Mouse (Mus musculus): ENCODE data around the gene Arhgap31. TPM values are rescaled to one million over a fixed set of nuclear protein-coding genes. Genes with fewer than 3 reads are reported as not detected.

Gene Arhgap31
- polyA plus RNA-seq, 1 experiment from 2014 or later, result 14.0 TPM

DNA sequence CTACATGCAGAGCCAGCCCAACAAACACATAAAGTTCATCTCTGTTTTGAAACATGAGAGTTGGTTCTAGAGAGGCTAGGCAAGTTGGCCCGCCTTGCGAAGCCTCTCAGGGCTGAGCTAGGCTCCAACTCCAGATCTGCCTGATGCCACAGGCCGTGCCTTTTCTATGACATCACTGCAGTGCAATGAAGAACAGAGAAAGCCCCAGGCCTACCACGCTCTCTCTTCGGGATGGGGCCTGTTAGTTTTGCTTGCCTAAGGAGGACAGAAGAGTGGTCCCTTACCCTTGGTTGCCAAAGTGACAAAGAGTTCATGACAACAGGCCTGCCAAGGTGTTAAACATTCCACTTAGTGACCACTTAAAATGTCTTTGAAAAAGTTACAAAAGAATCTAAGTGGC lies 64.9 kb downstream of the Arhgap31 start:
- WGBS, result 76% methylated on average over 5 of the region's 5 CpGs
- ATAC-seq (ENCODE audit: insufficient number of reproducible peaks, insufficient read depth, low FRiP score, low TSS enrichment, low read depth), result no peak
- no peak overlapping the region for H3K4me2 ChIP-seq
- no peak overlapping the region for H3K4me3 ChIP-seq
- no peak overlapping the region for H3K9ac ChIP-seq
- H3K27me3 ChIP-seq, result no peaks in the 10 kb centered on the region
- H3K9me3 ChIP-seq, result no peaks in the 10 kb centered on the region
- H3K4me1 ChIP-seq, result peaks cover 43% of the 10 kb centered on the region
- H3K27ac ChIP-seq, result no peak overlapping the region
- no peaks in the 10 kb centered on the region for H3K36me3 ChIP-seq

DNA sequence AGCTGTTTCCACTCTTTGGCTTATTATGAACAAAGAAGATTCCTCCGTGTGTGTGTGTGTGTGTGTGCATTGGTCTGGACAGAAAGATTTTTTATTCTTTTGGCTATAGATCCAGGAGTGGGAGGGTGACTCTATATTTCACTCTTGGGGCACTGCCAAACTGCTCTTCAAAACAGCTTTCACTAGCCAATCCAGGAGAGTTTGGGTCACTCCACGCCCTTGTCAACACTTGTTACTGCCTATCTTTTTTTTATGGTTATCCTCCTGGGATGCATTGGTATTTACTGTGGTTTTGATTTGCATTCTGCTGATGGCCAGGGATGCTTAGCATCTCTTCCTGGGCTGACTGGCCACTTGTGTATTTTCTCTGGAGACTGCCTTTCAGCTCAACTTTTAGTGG lies 68.6 kb downstream of the Arhgap31 start:
- Histone ChIP-seq H3K9ac (no peak overlapping the region), H3K27ac (no peak overlapping the region), H3K4me1 (peaks cover 17% of the 10 kb centered on the region), H3K4me3 (no peak overlapping the region), H3K36me3 (0 out of 2 replicates have a peak, but pooled peaks cover 4% of the 10 kb centered on the region), H3K9me3 (no peaks in the 10 kb centered on the region), H3K4me2 (no peak overlapping the region), H3K27me3 (no peaks in the 10 kb centered on the region)
- WGBS, result 63% methylated on average over 2 of the region's 2 CpGs
- no peak for ATAC-seq (ENCODE audit: insufficient number of reproducible peaks, insufficient read depth, low FRiP score, low TSS enrichment, low read depth)

DNA sequence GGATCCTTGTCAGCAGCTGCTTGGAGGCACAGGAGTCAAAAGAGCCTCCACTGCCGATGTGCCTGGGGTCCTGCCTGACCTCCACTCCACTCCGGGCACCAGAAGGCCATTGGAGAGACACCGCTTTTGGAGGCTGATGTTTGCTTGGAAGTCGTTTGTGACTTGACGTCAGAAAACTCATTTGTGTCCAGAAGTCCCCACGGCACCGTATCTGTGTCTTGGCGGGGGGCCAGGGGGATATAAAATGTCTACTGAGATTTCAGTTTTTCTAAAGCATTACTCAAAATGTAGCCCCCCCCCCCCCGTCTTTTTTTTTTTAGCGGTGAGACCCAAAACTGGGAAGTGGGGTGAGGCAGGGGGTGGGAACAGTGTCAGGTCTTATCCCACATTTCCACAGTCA lies 76.0 kb downstream of the Arhgap31 start:
- Histone ChIP-seq H3K36me3 (peaks cover 12% of the 10 kb centered on the region; the same call in 1 of the 2 replicates), H3K27ac (peak overlapping the region; percentile 57), H3K9ac (no peak overlapping the region), H3K4me1 (peaks cover 14% of the 10 kb centered on the region), H3K4me2 (peak overlapping the region; percentile 27; the same call in 1 of the 2 replicates), H3K27me3 (no peaks in the 10 kb centered on the region), H3K4me3 (no peak overlapping the region), H3K9me3 (no peaks in the 10 kb centered on the region)
- ATAC-seq (ENCODE audit: insufficient number of reproducible peaks, insufficient read depth, low FRiP score, low TSS enrichment, low read depth), result 0 out of 2 replicates have a peak, but pooled peaks have one; percentile 26
- WGBS, result 28% methylated on average over 10 of the region's 10 CpGs

DNA sequence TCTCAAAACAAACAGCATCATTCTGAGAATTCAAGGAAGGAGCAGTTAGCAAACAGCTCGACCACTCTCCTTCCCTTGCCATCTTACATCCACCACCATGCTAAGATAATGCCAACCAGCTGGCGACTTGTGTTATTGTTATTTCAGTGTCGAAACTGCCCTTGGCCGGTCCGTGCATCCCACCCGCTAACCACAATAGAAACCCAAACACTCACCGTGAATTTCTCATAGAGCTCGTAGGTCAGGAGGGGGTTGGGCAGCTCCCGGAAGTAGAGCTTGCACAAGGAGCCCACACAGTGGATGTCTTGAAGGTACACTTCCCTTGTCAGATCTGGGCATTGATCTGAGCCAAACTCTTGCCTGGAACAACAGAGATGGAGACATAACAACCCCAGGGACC lies 76.4 kb downstream of the Arhgap31 start:
- H3K36me3 ChIP-seq, result peaks cover 12% of the 10 kb centered on the region; the same call in 1 of the 2 replicates
- no peak overlapping the region for H3K9ac ChIP-seq
- WGBS, result 19% methylated on average over 9 of the region's 9 CpGs
- peak overlapping the region; percentile 27; the same call in 1 of the 2 replicates for H3K4me2 ChIP-seq
- H3K27ac ChIP-seq, result peak overlapping the region; percentile 57
- 0 out of 2 replicates have a peak, but pooled peaks have one; percentile 43 for ATAC-seq (ENCODE audit: insufficient number of reproducible peaks, insufficient read depth, low FRiP score, low TSS enrichment, low read depth)
- H3K4me1 ChIP-seq, result peaks cover 14% of the 10 kb centered on the region
- H3K27me3 ChIP-seq, result no peaks in the 10 kb centered on the region
- no peak overlapping the region for H3K4me3 ChIP-seq
- H3K9me3 ChIP-seq, result no peaks in the 10 kb centered on the region

DNA sequence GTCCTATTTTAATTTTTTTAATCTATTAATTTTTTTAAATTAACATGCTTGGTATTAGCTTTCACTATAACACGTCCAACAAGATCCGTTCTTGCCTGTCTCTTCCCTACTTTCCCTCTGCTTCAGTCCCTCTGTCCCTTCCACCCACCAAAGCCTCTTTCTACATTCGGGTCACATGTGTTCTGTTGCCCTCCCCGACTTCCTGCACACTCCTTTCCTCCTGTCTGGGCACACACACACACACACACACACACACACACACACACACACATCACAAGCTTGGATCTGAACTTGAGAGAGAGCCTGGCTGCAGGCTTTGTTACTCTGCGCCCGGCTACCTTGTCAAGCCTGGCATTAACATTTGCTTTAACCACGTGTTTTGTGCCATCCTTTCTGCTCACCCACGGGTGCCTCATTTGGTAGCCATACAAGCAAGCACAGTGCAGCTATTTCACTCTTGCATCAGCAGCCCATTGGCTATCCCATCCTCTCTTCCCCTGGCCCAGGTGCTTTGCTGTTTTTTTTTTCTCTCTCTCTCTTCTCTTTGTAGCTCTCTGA lies 77.2 kb downstream of the Arhgap31 start:
- Histone ChIP-seq H3K4me1 (peaks cover 14% of the 10 kb centered on the region), H3K27me3 (no peaks in the 10 kb centered on the region), H3K36me3 (peaks cover 12% of the 10 kb centered on the region; the same call in 1 of the 2 replicates), H3K9ac (no peak overlapping the region), H3K4me2 (no peak overlapping the region), H3K9me3 (no peaks in the 10 kb centered on the region), H3K27ac (no peak overlapping the region; the same call in 1 of the 2 replicates), H3K4me3 (no peak overlapping the region)
- no peak for ATAC-seq (ENCODE audit: insufficient number of reproducible peaks, insufficient read depth, low FRiP score, low TSS enrichment, low read depth)
- 41% methylated on average over 8 of the region's 8 CpGs for WGBS

DNA sequence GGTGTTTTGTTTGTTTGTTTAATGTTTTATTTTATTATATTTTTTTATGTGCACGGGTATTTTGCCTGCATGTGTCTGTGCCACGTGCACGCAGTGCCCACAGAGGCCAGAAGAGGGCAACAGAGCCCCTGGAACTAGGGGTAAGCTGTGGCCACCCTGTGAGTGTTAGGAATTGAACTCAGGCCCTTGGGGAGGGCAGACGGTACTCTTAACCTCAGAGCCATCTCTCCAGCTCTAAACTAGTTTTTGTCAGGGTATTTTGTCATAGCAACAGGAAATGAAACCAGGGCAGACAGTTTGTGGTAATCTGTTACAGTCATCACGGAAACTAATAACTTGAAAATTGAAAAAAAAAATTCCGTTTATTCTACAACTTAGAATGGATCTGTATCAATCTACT lies 80.9 kb downstream of the Arhgap31 start:
- no peak overlapping the region for H3K4me3 ChIP-seq
- no peaks in the 10 kb centered on the region for H3K9me3 ChIP-seq
- no peaks in the 10 kb centered on the region for H3K27me3 ChIP-seq
- H3K9ac ChIP-seq, result no peak overlapping the region
- H3K4me2 ChIP-seq, result no peak overlapping the region
- 61% methylated on average over 6 of the region's 6 CpGs for WGBS
- no peak for ATAC-seq (ENCODE audit: insufficient number of reproducible peaks, insufficient read depth, low FRiP score, low TSS enrichment, low read depth)
- peaks cover 13% of the 10 kb centered on the region for H3K4me1 ChIP-seq
- H3K27ac ChIP-seq, result no peak overlapping the region
- H3K36me3 ChIP-seq, result no peaks in the 10 kb centered on the region

DNA sequence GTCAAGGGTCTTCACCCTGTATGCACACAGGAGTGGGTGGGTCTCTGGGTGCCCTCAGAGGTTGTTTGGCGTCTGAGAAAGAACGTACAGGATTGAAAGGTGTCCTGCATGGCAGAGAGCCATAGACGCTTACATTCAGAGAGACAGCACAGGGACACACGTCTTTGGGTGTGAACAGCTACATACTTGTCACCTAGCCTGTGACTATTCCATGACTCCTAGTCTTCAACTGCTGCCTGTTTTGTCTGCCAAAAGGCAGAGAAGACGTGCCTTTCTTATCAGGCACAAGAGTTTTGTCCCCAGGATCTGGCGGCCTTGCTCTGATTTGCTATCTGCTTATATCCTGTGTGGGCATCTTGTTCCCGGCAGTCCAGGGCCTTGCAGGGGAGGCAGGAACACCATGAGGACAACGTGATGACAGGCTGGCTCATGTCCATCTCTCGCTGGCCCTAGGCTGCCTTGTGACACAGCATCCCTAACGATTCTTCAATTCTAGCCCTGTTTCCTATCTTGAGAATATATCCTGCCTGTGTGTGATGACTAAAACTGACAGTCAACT lies 87.2 kb downstream of the Arhgap31 start:
- Histone ChIP-seq H3K9me3 (no peaks in the 10 kb centered on the region), H3K4me2 (no peak overlapping the region), H3K4me1 (no peaks in the 10 kb centered on the region; the same call in 1 of the 2 replicates), H3K9ac (no peak overlapping the region), H3K27me3 (no peaks in the 10 kb centered on the region), H3K36me3 (peaks cover 13% of the 10 kb centered on the region), H3K27ac (no peak overlapping the region), H3K4me3 (no peak overlapping the region)
- ATAC-seq (ENCODE audit: insufficient number of reproducible peaks, insufficient read depth, low FRiP score, low TSS enrichment, low read depth), result no peak
- 80% methylated on average over 10 of the region's 10 CpGs for WGBS

DNA sequence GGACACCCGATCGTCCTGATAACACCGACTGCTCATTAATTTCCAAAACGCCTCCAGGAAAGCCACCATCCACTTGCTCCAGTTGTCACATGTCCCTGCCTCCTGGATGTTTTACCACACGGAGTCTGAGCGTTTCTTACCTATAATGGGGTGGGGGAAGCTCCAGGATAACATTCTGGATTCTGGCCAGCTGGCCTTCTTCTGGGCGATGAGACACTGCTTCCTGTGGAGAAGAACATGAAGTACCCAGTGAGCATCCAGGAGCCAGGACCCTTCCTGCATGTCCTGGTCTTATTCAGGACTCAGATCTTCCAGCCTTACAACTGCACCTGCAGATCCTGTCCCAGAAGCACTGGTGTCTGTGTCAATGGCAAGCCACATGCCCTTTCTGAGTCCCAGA lies 87.7 kb downstream of the Arhgap31 start:
- 88% methylated on average over 7 of the region's 7 CpGs for WGBS
- Histone ChIP-seq H3K9me3 (no peaks in the 10 kb centered on the region), H3K9ac (no peak overlapping the region), H3K27ac (no peak overlapping the region), H3K4me3 (no peak overlapping the region), H3K27me3 (no peaks in the 10 kb centered on the region), H3K4me1 (no peaks in the 10 kb centered on the region; the same call in 1 of the 2 replicates), H3K36me3 (peaks cover 18% of the 10 kb centered on the region), H3K4me2 (no peak overlapping the region)
- ATAC-seq (ENCODE audit: insufficient number of reproducible peaks, insufficient read depth, low FRiP score, low TSS enrichment, low read depth), result no peak

DNA sequence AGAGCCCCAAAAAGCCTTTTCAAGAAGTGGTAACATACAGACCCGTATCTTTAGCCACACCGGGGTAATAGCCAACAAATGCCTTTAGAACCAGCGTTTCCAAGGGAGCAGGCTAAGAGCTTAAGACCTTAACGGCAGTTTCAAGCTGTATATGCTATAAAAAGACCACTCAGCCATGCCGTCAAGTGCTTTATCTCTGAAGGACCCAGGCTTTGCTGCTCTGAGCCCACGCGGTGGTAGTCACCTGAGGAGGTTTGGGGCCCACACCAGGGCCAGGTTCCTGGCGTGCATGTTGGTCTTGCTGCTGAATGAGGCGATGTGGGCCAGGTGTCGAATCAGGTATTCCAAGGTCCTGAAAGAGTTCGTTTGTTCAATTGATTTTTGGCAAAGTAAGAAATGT lies 88.8 kb downstream of the Arhgap31 start:
- Histone ChIP-seq H3K27ac (no peak overlapping the region), H3K9me3 (no peaks in the 10 kb centered on the region), H3K27me3 (no peaks in the 10 kb centered on the region), H3K4me1 (no peaks in the 10 kb centered on the region; the same call in 1 of the 2 replicates), H3K4me2 (no peak overlapping the region), H3K9ac (no peak overlapping the region), H3K36me3 (peaks cover 23% of the 10 kb centered on the region), H3K4me3 (no peak overlapping the region)
- ATAC-seq (ENCODE audit: insufficient number of reproducible peaks, insufficient read depth, low FRiP score, low TSS enrichment, low read depth), result no peak
- WGBS, result 88% methylated on average over 11 of the region's 11 CpGs

DNA sequence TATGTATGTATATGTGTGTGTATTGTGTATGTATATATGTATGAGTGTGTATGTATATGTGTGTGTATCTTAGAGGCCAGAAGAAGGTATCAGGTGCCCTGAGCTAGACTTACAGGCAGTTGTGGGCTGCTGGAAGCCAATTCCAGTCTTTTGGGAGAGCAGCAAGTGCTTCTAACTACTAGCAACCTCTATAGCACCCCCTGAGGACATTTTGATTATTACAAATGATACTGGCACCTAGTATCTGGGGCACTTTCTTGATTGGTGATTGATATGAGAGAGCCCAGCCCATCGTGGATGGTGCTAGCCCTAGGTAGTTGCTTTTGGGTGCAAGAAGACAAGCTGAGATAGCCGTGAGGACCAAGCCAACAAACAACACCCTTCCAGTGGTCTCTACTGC lies 90.8 kb downstream of the Arhgap31 start:
- 65% methylated on average over 2 of the region's 2 CpGs for WGBS
- Histone ChIP-seq H3K4me1 (no peaks in the 10 kb centered on the region), H3K4me3 (no peak overlapping the region), H3K27ac (no peak overlapping the region), H3K9ac (no peak overlapping the region), H3K4me2 (no peak overlapping the region), H3K9me3 (no peaks in the 10 kb centered on the region), H3K36me3 (peaks cover 33% of the 10 kb centered on the region), H3K27me3 (no peaks in the 10 kb centered on the region)
- no peak for ATAC-seq (ENCODE audit: insufficient number of reproducible peaks, insufficient read depth, low FRiP score, low TSS enrichment, low read depth)

DNA sequence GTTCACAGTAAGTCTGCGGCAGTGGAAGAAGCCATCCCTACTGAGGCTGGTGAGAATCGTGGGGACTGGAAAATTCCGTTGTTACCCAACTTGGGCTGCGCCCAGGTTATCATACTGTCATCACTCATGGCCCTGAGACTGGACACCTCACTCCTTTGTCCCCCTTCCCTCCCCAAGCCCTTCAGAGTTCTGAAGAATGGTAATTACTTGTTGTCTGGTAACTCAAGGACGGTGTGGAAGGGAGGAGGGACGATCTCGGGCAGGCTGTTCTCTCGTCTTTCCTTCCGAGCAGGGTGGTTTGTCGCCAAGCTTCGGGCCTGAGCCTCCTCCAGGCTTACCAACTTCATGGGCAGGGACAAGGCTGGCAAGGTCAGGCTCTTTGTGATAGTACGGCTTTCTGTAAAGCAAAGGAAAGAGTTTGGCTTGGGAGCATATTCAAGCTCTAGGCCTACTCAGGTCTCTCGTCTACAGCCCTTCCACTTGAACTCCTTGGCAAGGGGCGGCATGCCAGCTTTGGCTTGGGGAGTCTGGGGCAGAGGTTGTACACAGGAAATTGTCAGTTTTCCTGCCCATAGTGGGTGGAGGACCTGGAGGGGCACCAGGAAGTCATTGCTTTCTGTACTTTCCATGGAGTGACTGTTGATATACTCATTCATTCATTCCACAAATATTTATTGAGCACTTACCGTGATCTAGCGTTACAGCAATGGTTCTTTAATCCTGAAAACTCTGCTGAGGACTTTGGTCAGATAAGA lies 92.2 kb downstream of the Arhgap31 start:
- no peaks in the 10 kb centered on the region for H3K9me3 ChIP-seq
- WGBS, result 94% methylated on average over 16 of the region's 16 CpGs
- no peaks in the 10 kb centered on the region for H3K4me1 ChIP-seq
- peaks cover 41% of the 10 kb centered on the region for H3K36me3 ChIP-seq
- H3K27ac ChIP-seq, result no peak overlapping the region
- ATAC-seq (ENCODE audit: insufficient number of reproducible peaks, insufficient read depth, low FRiP score, low TSS enrichment, low read depth), result no peak
- no peak overlapping the region for H3K4me3 ChIP-seq
- no peaks in the 10 kb centered on the region for H3K27me3 ChIP-seq
- no peak overlapping the region for H3K9ac ChIP-seq
- H3K4me2 ChIP-seq, result no peak overlapping the region

DNA sequence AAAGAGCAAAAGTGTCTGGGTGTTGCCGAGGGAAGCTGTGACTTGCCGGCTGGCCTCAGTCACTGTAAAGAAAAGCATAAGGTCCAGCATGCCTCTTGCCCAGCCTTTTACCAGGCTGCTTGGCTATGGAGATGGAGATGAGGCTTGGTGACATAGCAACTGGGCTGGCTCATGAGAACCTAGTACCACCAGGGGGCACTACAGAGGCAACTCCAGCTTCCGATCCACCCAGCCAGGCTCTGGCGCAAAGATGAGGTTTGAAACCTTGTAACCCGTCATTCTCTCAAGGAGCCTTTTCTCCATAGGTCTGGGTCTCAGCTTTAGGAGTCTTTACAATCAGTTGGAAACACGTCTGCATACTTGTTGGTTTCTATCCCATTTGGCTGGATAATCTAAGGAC lies 94.0 kb downstream of the Arhgap31 start:
- Histone ChIP-seq H3K36me3 (peaks cover 42% of the 10 kb centered on the region), H3K27ac (no peak overlapping the region), H3K4me3 (no peak overlapping the region), H3K9ac (no peak overlapping the region), H3K4me1 (no peaks in the 10 kb centered on the region), H3K4me2 (no peak overlapping the region), H3K27me3 (no peaks in the 10 kb centered on the region), H3K9me3 (no peaks in the 10 kb centered on the region)
- no peak for ATAC-seq (ENCODE audit: insufficient number of reproducible peaks, insufficient read depth, low FRiP score, low TSS enrichment, low read depth)
- WGBS, result 23% methylated on average over 6 of the region's 6 CpGs

All from embryonic facial prominence, embryonic 13.5 days (tissue).